Mouse (Mus musculus) embryonic fibroblast, embryonic 13.5 days (primary cell): ENCODE data around the gene Nppa.

Experiments used
- CTCF ChIP-seq: IDR thresholded peaks from 2 replicates; pipeline ENCODE4 v1.5.1; 2011; ENCODE audit warnings: mild to moderate bottlenecking, control low read depth, low read length, moderate library complexity, borderline replicate concordance; ENCODE audit not compliant: insufficient read depth
- POLR2A ChIP-seq: IDR thresholded peaks from 2 replicates; pipeline ENCODE4 v1.6.1; 2011; ENCODE audit warnings: low read depth, mild to moderate bottlenecking, control low read depth, low read length, moderate library complexity

GRCm38 (mm10) chr4:147985205-147986132, 15.1 kb upstream of the Nppa start, which contains the start of gene Nppb:
- TF ChIP-seq CTCF (no peak), POLR2A (no peak; the same call in 1 of the 2 replicates)
